Mouse (Mus musculus) hindbrain, embryonic 13.5 days (tissue): ENCODE measurements at regions not wholly inside any gene's neighbourhood (a gene's known extent, or its start where the extent isn't known, plus 50 kb on each side); places are given as distances from the start of the nearest gene placed in this dataset.

ENCODE experiments used
- ATAC-seq: fragments of 200-750 bp; cut with Nextera tagmentation; 2 replicates; pipeline ENCODE4 v1.8.0; 2017; ENCODE audit warnings: moderate TSS enrichment; ENCODE audit not compliant: low FRiP score
- H3K27ac ChIP-seq: fragments of 300-500 bp; sonication (generic); 2 replicates; pipeline ENCODE4 v1.5.1; 2015; ENCODE audit warnings: inconsistent platforms, mild to moderate bottlenecking, moderate library complexity
- H3K27me3 ChIP-seq: fragments of 300-500 bp; sonication (generic); 2 replicates; pipeline ENCODE4 v1.6.1; 2015; ENCODE audit warnings: mild to moderate bottlenecking, inconsistent platforms
- H3K36me3 ChIP-seq: fragments of 300-500 bp; sonication (generic); 2 replicates; pipeline ENCODE4 v1.6.1; 2015; ENCODE audit warnings: mild to moderate bottlenecking, inconsistent platforms
- H3K4me1 ChIP-seq: fragments of 300-500 bp; sonication (generic); replicated peaks from 2 replicates; pipeline ENCODE4 v1.6.1; 2015; ENCODE audit warnings: inconsistent platforms
- H3K4me2 ChIP-seq: fragments of 300-500 bp; sonication (generic); 2 replicates; pipeline ENCODE4 v1.6.1; 2015; ENCODE audit warnings: inconsistent platforms, mild to moderate bottlenecking, moderate library complexity
- H3K4me3 ChIP-seq: fragments of 300-500 bp; sonication (generic); 2 replicates; pipeline ENCODE4 v1.5.1; 2015; ENCODE audit warnings: mild to moderate bottlenecking, inconsistent platforms
- H3K9ac ChIP-seq: fragments of 300-500 bp; sonication (generic); 2 replicates; pipeline ENCODE4 v1.6.1; 2015; ENCODE audit warnings: mild to moderate bottlenecking, inconsistent platforms
- H3K9me3 ChIP-seq: fragments of 300-500 bp; sonication (generic); 2 replicates; pipeline ENCODE4 v1.6.1; 2016; ENCODE audit warnings: inconsistent platforms
- WGBS: fragments of 180-500 bp; shearing (Covaris S2); methylation state at CpG from one replicate; pipeline ENCODE4 v1.1.7; 2015; 5-methylcytosine and 5-hydroxymethylcytosine counted together

- Histone ChIP-seq H3K27me3 (no peaks in the 10 kb centered on the region), H3K27ac (no peak overlapping the region), H3K9me3 (no peaks in the 10 kb centered on the region), H3K9ac (no peak overlapping the region), H3K36me3 (no peaks in the 10 kb centered on the region), H3K4me2 (no peak overlapping the region), H3K4me3 (no peak overlapping the region), H3K4me1 (no peaks in the 10 kb centered on the region)
- WGBS = 63% methylated on average over 9 of the region's 9 CpGs
- ATAC-seq = peak; percentile 49
Observed at GRCm38 (mm10) chr14:91889141-91889631, 2001.3 kb downstream of the Pcdh9 start.

- Histone ChIP-seq H3K9ac (no peak overlapping the region), H3K27ac (0 out of 2 replicates have a peak overlapping the region, but pooled peaks have one; percentile 9), H3K9me3 (no peaks in the 10 kb centered on the region), H3K27me3 (no peaks in the 10 kb centered on the region), H3K4me2 (no peak overlapping the region), H3K4me1 (no peaks in the 10 kb centered on the region), H3K4me3 (no peak overlapping the region), H3K36me3 (no peaks in the 10 kb centered on the region)
- WGBS = 30% methylated on average over 5 of the region's 5 CpGs
- ATAC-seq = no peak
Observed at GRCm38 (mm10) chr14:91865935-91866664, 2024.4 kb downstream of the Pcdh9 start.

- Histone ChIP-seq H3K27ac (no peak overlapping the region), H3K9me3 (no peaks in the 10 kb centered on the region), H3K36me3 (no peaks in the 10 kb centered on the region), H3K4me1 (no peaks in the 10 kb centered on the region), H3K4me3 (no peak overlapping the region), H3K9ac (no peak overlapping the region), H3K4me2 (no peak overlapping the region), H3K27me3 (no peaks in the 10 kb centered on the region)
- ATAC-seq = no peak
- 87% methylated on average over 8 of the region's 8 CpGs for WGBS
Observed at GRCm38 (mm10) chr14:91852258-91852657, 2038.2 kb downstream of the Pcdh9 start.
